26 mouse cellular contexts compared by ENCODE assay signal in the genomic region with DNA sequence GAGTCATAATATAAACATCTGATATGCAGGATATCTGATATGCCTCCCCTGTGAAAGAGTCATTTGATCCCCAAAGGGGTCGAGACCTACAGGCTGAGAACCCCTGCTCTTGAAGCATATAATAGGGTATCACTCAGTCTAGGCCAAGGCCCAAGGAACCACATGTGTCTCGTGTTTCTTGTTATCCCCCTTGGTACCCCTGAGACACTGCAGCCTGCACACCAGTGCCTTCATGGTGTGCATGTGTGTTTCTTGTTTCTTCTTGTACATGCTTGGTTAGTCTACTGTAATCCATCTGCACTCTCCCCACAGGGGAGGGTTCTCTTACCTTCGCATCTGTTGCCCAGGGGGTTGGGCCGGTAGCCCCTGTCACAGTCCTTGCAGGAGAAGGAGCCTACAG.
"Had no signal": no experiment of that assay in that cellular context is flagged by ENCODE, and none has a peak within 500 bp of the region (broad histone marks: within the 10 kb centered on the region; RNA-seq: fewer than 3 reads in every experiment).

No protein-coding gene starts in this region.

- H3K36me3 ChIP-seq: heart, embryonic 13.5 days; heart, embryonic 15.5 days; hindbrain, embryonic 10.5 days; hindbrain, embryonic 12.5 days; intestine, embryonic 15.5 days; limb, embryonic 10.5 days; limb, embryonic 12.5 days; liver, embryonic 13.5 days; liver, embryonic 15.5 days had no signal

- H3K4me2 ChIP-seq: heart, embryonic 11.5 days; heart, embryonic 13.5 days; heart, embryonic 15.5 days; hindbrain, embryonic 12.5 days; hindbrain, embryonic 14.5 days; intestine, embryonic 15.5 days; limb, embryonic 12.5 days; liver, embryonic 11.5 days; liver, embryonic 13.5 days; liver, embryonic 15.5 days had no signal

- H3K4me3 ChIP-seq: gastrocnemius, adult 2 months; heart, adult 2 months; heart, embryonic 13.5 days; heart, embryonic 15.5 days; hindbrain, embryonic 10.5 days; hindbrain, embryonic 12.5 days; intestine, embryonic 15.5 days; layer of hippocampus, adult 2 months; left cerebral cortex, adult 2 months; limb, embryonic 10.5 days; limb, embryonic 12.5 days; liver, embryonic 13.5 days; liver, embryonic 15.5 days had no signal

- H3K27me3 ChIP-seq: hindbrain, embryonic 12.5 days; intestine, embryonic 15.5 days had no signal

- DNase-seq: gastrocnemius, adult 2 months; gastrocnemius, postnatal 14 days; gastrocnemius, postnatal 36 days; heart, adult 11 months; heart, adult 2 months; heart, postnatal 4 days; kidney, adult 18-20 months; kidney, adult 8-10 months; kidney, postnatal 10 days; kidney, postnatal 25 days; kidney, postnatal 4 days; liver; liver, embryonic 13.5 days had no signal
